Mouse (Mus musculus): ENCODE data around the gene Aspdh. TPM values are rescaled to one million over a fixed set of nuclear protein-coding genes. Genes with fewer than 3 reads are reported as not detected.

Gene Aspdh
- polyA plus RNA-seq (2014; fragmentation: Illumina TruSeq; extraction: RNeasy Lipid Tissue Mini Kit (QIAGEN cat#74804); ENCODE audit: low read depth, low replicate concordance) = not detected

GRCm38 (mm10) chr7:44465111-44465510 lies at the start of gene Aspdh:
Aspdh (plus strand) TSS chr7:44465391.

GRCm38 (mm10) chr7:44428968-44429521 lies 36.1 kb upstream of the Aspdh start, which contains the start of gene Lrrc4b:
Lrrc4b (plus strand) TSS chr7:44429018.

GRCm38 (mm10) chr7:44467811-44468411 lies 2.7 kb downstream of the Aspdh start, which contains the start of gene Josd2:
Josd2 (plus strand) TSS chr7:44467980.

GRCm38 (mm10) chr7:44495992-44496770 lies 31.0 kb downstream of the Aspdh start, which contains the start of the genes Emc10 and Fam71e1:
Emc10 (minus strand) TSS chr7:44496529.
Fam71e1 (plus strand) TSS chr7:44496581.

Other genes starting within 250 kb of the Aspdh start
- 2.5 TPM for gene Klk1b5, start 249.4 kb upstream of the Aspdh start, polyA plus RNA-seq (2014; fragmentation: Illumina TruSeq; extraction: RNeasy Lipid Tissue Mini Kit (QIAGEN cat#74804); ENCODE audit: low read depth, low replicate concordance)
- 1.2 TPM for gene Klk1, start 240.0 kb upstream of the Aspdh start, polyA plus RNA-seq (2014; fragmentation: Illumina TruSeq; extraction: RNeasy Lipid Tissue Mini Kit (QIAGEN cat#74804); ENCODE audit: low read depth, low replicate concordance)
- 0.81 TPM for gene Gm36864, start 229.2 kb upstream of the Aspdh start, polyA plus RNA-seq (2014; fragmentation: Illumina TruSeq; extraction: RNeasy Lipid Tissue Mini Kit (QIAGEN cat#74804); ENCODE audit: low read depth, low replicate concordance)
- 10.2 TPM for gene 1700028J19Rik, start 218.7 kb upstream of the Aspdh start, polyA plus RNA-seq (2014; fragmentation: Illumina TruSeq; extraction: RNeasy Lipid Tissue Mini Kit (QIAGEN cat#74804); ENCODE audit: low read depth, low replicate concordance)
- 71.2 TPM for gene 2410002F23Rik, start 218.7 kb upstream of the Aspdh start, polyA plus RNA-seq (2014; fragmentation: Illumina TruSeq; extraction: RNeasy Lipid Tissue Mini Kit (QIAGEN cat#74804); ENCODE audit: low read depth, low replicate concordance)
- 0.31 TPM for gene Acp4, start 208.0 kb upstream of the Aspdh start, polyA plus RNA-seq (2014; fragmentation: Illumina TruSeq; extraction: RNeasy Lipid Tissue Mini Kit (QIAGEN cat#74804); ENCODE audit: low read depth, low replicate concordance)
- 37.4 TPM for gene Gm15517, start 203.9 kb upstream of the Aspdh start, polyA plus RNA-seq (2014; fragmentation: Illumina TruSeq; extraction: RNeasy Lipid Tissue Mini Kit (QIAGEN cat#74804); ENCODE audit: low read depth, low replicate concordance)
- 7.8 TPM for gene Clec11a, start 158.5 kb upstream of the Aspdh start, polyA plus RNA-seq (2014; fragmentation: Illumina TruSeq; extraction: RNeasy Lipid Tissue Mini Kit (QIAGEN cat#74804); ENCODE audit: low read depth, low replicate concordance)
- 0.61 TPM for gene Shank1, start 155.1 kb upstream of the Aspdh start, polyA plus RNA-seq (2014; fragmentation: Illumina TruSeq; extraction: RNeasy Lipid Tissue Mini Kit (QIAGEN cat#74804); ENCODE audit: low read depth, low replicate concordance)
- 3.9 TPM for gene Syt3, start 81.3 kb upstream of the Aspdh start, polyA plus RNA-seq (2014; fragmentation: Illumina TruSeq; extraction: RNeasy Lipid Tissue Mini Kit (QIAGEN cat#74804); ENCODE audit: low read depth, low replicate concordance)
- 0.37 TPM for gene 1700008O03Rik, start 79.6 kb upstream of the Aspdh start, polyA plus RNA-seq (2014; fragmentation: Illumina TruSeq; extraction: RNeasy Lipid Tissue Mini Kit (QIAGEN cat#74804); ENCODE audit: low read depth, low replicate concordance)
- 0.20 TPM for gene Lrrc4b, start 36.4 kb upstream of the Aspdh start, polyA plus RNA-seq (2014; fragmentation: Illumina TruSeq; extraction: RNeasy Lipid Tissue Mini Kit (QIAGEN cat#74804); ENCODE audit: low read depth, low replicate concordance)
- 27.8 TPM for gene Josd2, start 2.6 kb downstream of the Aspdh start, polyA plus RNA-seq (2014; fragmentation: Illumina TruSeq; extraction: RNeasy Lipid Tissue Mini Kit (QIAGEN cat#74804); ENCODE audit: low read depth, low replicate concordance)
- 127 TPM for gene Emc10, start 31.1 kb downstream of the Aspdh start, polyA plus RNA-seq (2014; fragmentation: Illumina TruSeq; extraction: RNeasy Lipid Tissue Mini Kit (QIAGEN cat#74804); ENCODE audit: low read depth, low replicate concordance)
- 31.7 TPM for gene Fam71e1, start 31.2 kb downstream of the Aspdh start, polyA plus RNA-seq (2014; fragmentation: Illumina TruSeq; extraction: RNeasy Lipid Tissue Mini Kit (QIAGEN cat#74804); ENCODE audit: low read depth, low replicate concordance)
- 0.36 TPM for gene Mybpc2, start 59.3 kb downstream of the Aspdh start, polyA plus RNA-seq (2014; fragmentation: Illumina TruSeq; extraction: RNeasy Lipid Tissue Mini Kit (QIAGEN cat#74804); ENCODE audit: low read depth, low replicate concordance)
- gene Spib, start 66.7 kb downstream of the Aspdh start, polyA plus RNA-seq (2014; fragmentation: Illumina TruSeq; extraction: RNeasy Lipid Tissue Mini Kit (QIAGEN cat#74804); ENCODE audit: low read depth, low replicate concordance) = 0.62 TPM
- gene Pold1, start 83.5 kb downstream of the Aspdh start, polyA plus RNA-seq (2014; fragmentation: Illumina TruSeq; extraction: RNeasy Lipid Tissue Mini Kit (QIAGEN cat#74804); ENCODE audit: low read depth, low replicate concordance) = 10.1 TPM
- 91.4 TPM for gene Nr1h2, start 88.6 kb downstream of the Aspdh start, polyA plus RNA-seq (2014; fragmentation: Illumina TruSeq; extraction: RNeasy Lipid Tissue Mini Kit (QIAGEN cat#74804); ENCODE audit: low read depth, low replicate concordance)
- 13.2 TPM for gene Napsa, start 107.0 kb downstream of the Aspdh start, polyA plus RNA-seq (2014; fragmentation: Illumina TruSeq; extraction: RNeasy Lipid Tissue Mini Kit (QIAGEN cat#74804); ENCODE audit: low read depth, low replicate concordance)
- 17.2 TPM for gene Kcnc3, start 125.3 kb downstream of the Aspdh start, polyA plus RNA-seq (2014; fragmentation: Illumina TruSeq; extraction: RNeasy Lipid Tissue Mini Kit (QIAGEN cat#74804); ENCODE audit: low read depth, low replicate concordance)
- 9.1 TPM for gene Myh14, start 205.5 kb downstream of the Aspdh start, polyA plus RNA-seq (2014; fragmentation: Illumina TruSeq; extraction: RNeasy Lipid Tissue Mini Kit (QIAGEN cat#74804); ENCODE audit: low read depth, low replicate concordance)
- 5.2 TPM for gene Izumo2, start 243.4 kb downstream of the Aspdh start, polyA plus RNA-seq (2014; fragmentation: Illumina TruSeq; extraction: RNeasy Lipid Tissue Mini Kit (QIAGEN cat#74804); ENCODE audit: low read depth, low replicate concordance)

Measured in adipose tissue, adult 10 weeks (tissue).